Mouse (Mus musculus) heart, embryonic 11.5 days (tissue): ENCODE data around the gene Man2c1. TPM values are rescaled to one million over a fixed set of nuclear protein-coding genes. Genes with fewer than 3 reads are reported as not detected.

ENCODE experiments used
- ATAC-seq: fragments of 200-750 bp; cut with Nextera tagmentation; replicated peaks from 2 replicates; pipeline ENCODE4 v1.8.0; 2017; ENCODE audit warnings: moderate library complexity; ENCODE audit not compliant: insufficient number of reproducible peaks, low FRiP score, low TSS enrichment
- H3K27ac ChIP-seq: fragments of 300-500 bp; sonication (generic); 2 replicates; pipeline ENCODE4 v1.5.1; 2014; ENCODE audit warnings: mild to moderate bottlenecking, low read depth, low read length
- H3K27me3 ChIP-seq: fragments of 300-500 bp; sonication (generic); 2 replicates; pipeline ENCODE4 v1.6.1; 2014; ENCODE audit warnings: mild to moderate bottlenecking, low read length, mixed read lengths; ENCODE audit not compliant: control insufficient read depth, insufficient read depth
- H3K36me3 ChIP-seq: fragments of 300-500 bp; sonication (generic); 2 replicates; pipeline ENCODE4 v1.6.1; 2014; ENCODE audit warnings: mild to moderate bottlenecking, low read length, moderate library complexity, mixed read lengths; ENCODE audit not compliant: control insufficient read depth, insufficient read depth
- H3K4me1 ChIP-seq: fragments of 300-500 bp; sonication (generic); 2 replicates; pipeline ENCODE4 v1.6.1; 2014; ENCODE audit warnings: low read length; ENCODE audit not compliant: control insufficient read depth, insufficient read depth
- H3K4me2 ChIP-seq: fragments of 300-500 bp; sonication (generic); 2 replicates; pipeline ENCODE4 v1.6.1; 2014; ENCODE audit warnings: mild to moderate bottlenecking, moderate library complexity
- H3K4me3 ChIP-seq: fragments of 300-500 bp; sonication (generic); 2 replicates; pipeline ENCODE4 v1.5.1; 2014; ENCODE audit warnings: low read depth, low read length
- H3K9ac ChIP-seq: fragments of 300-500 bp; sonication (generic); 2 replicates; pipeline ENCODE4 v1.6.1; 2014; ENCODE audit warnings: mild to moderate bottlenecking, low read depth, low read length, moderate library complexity
- H3K9me3 ChIP-seq: fragments of 300-500 bp; sonication (generic); replicated peaks from 2 replicates; pipeline ENCODE4 v1.6.1; 2016; ENCODE audit warnings: low read length; ENCODE audit not compliant: control insufficient read depth
- WGBS: fragments of 180-500 bp; shearing (Covaris S2); extraction: QIAGEN DNeasy Blood & Tissue Kit; methylation state at CpG from one replicate; pipeline ENCODE4 v1.1.7; 2014; ENCODE audit not compliant: insufficient replicate concordance; 5-methylcytosine and 5-hydroxymethylcytosine counted together
- polyA plus RNA-seq: library from polyadenylated mRNA; unstranded; fragments of >200 nt; fragmentation: Nextera tagmentation; extraction: Ambion mirVana; gene quantifications from 2 replicates; pipeline ENCODE4 v1.2.1, GENCODE M21; 2014

Gene Man2c1
- polyA plus RNA-seq, 1 experiment from 2014 or later = 22.0 TPM

- H3K4me3 ChIP-seq = no peak overlapping the region
- H3K27me3 ChIP-seq = no peaks in the 10 kb centered on the region
- no peak overlapping the region for H3K27ac ChIP-seq
- no peaks in the 10 kb centered on the region for H3K4me1 ChIP-seq
- no peak for ATAC-seq
- no peaks in the 10 kb centered on the region for H3K9me3 ChIP-seq
- 37% methylated on average over 2 of the region's 2 CpGs for WGBS
- H3K4me2 ChIP-seq = no peak overlapping the region
- no peaks in the 10 kb centered on the region for H3K36me3 ChIP-seq
- no peak overlapping the region for H3K9ac ChIP-seq
Observed at GRCm38 (mm10) chr9:57163137-57163536, 32.6 kb downstream of the Man2c1 start.

GRCm38 (mm10) chr9:57166173-57166572 is 35.7 kb downstream of the Man2c1 start:
- H3K9ac ChIP-seq = no peak overlapping the region
- no peaks in the 10 kb centered on the region for H3K27me3 ChIP-seq
- H3K4me1 ChIP-seq = no peaks in the 10 kb centered on the region
- H3K27ac ChIP-seq = no peak overlapping the region
- no peaks in the 10 kb centered on the region for H3K36me3 ChIP-seq
- WGBS = 73% methylated on average over 2 of the region's 2 CpGs
- no peak overlapping the region for H3K4me3 ChIP-seq
- ATAC-seq = no peak
- no peak overlapping the region for H3K4me2 ChIP-seq
- H3K9me3 ChIP-seq = no peaks in the 10 kb centered on the region

- Histone ChIP-seq H3K9me3 (no peaks in the 10 kb centered on the region), H3K36me3 (no peaks in the 10 kb centered on the region), H3K9ac (no peak overlapping the region), H3K4me2 (no peak overlapping the region), H3K27ac (no peak overlapping the region), H3K4me3 (no peak overlapping the region), H3K27me3 (no peaks in the 10 kb centered on the region), H3K4me1 (no peaks in the 10 kb centered on the region)
- ATAC-seq = no peak
- WGBS = 72% methylated on average over 5 of the region's 5 CpGs
Observed at GRCm38 (mm10) chr9:57168411-57168810, 37.9 kb downstream of the Man2c1 start.

Other genes starting within 250 kb of the Man2c1 start
- 4.5 and 5.2 TPM in 2 replicates for gene Snx33, start 202.3 kb upstream of the Man2c1 start, polyA plus RNA-seq
- 65.6 and 66.0 TPM in 2 replicates for gene Imp3, start 193.2 kb upstream of the Man2c1 start, polyA plus RNA-seq
- gene Snupn, start 179.8 kb upstream of the Man2c1 start, polyA plus RNA-seq = 19.0 and 21.6 TPM in 2 replicates
- 21.9 and 22.0 TPM in 2 replicates for gene Ptpn9, start 135.8 kb upstream of the Man2c1 start, polyA plus RNA-seq
- gene Sin3a, start 58.6 kb upstream of the Man2c1 start, polyA plus RNA-seq = 34.4 TPM in 2 replicates
- gene Neil1, start 17.6 kb downstream of the Man2c1 start, polyA plus RNA-seq = 4.4 and 6.0 TPM in 2 replicates
- 65.8 and 67.9 TPM in 2 replicates for gene Commd4, start 27.6 kb downstream of the Man2c1 start, polyA plus RNA-seq
- not detected in 2 replicates for gene Trcg1, start 105.9 kb downstream of the Man2c1 start, polyA plus RNA-seq
- gene 1700017B05Rik, start 131.9 kb downstream of the Man2c1 start, polyA plus RNA-seq = 15.5 and 16.2 TPM in 2 replicates